8 mouse cellular contexts compared by ENCODE assay signal in genomic region chr10:62920766-62921156, GRCm38 (mm10). TPM values are rescaled to one million over a fixed set of nuclear protein-coding genes. Genes with fewer than 3 reads are reported as not detected.
DNase-seq lines count a peak whose midpoint lies in the region; ATAC-seq and TF ChIP-seq lines count a peak whose summit lies in the region.

No protein-coding gene starts in this region.

- no peak for TF ChIP-seq CTCF in thymus, adult 2 months (IDR thresholded peaks at IDR 0.05; ENCODE audit: borderline replicate concordance, control insufficient read depth, extremely low read depth, insufficient read depth, low read length, poor library complexity)

- peak; percentile 70 for ATAC-seq in liver, embryonic 12.5 days

- peak overlapping the region; percentile 83 for H3K4me3 ChIP-seq in thymus, adult 2 months (ENCODE audit: control insufficient read depth, insufficient read depth, low read length)
- peak overlapping the region; percentile 85 for H3K4me3 ChIP-seq in liver, embryonic 12.5 days

- peak overlapping the region; percentile 90 for H3K9ac ChIP-seq in liver, embryonic 12.5 days

- WGBS in thymus, adult 2 months, result under 1% methylated on average over 29 of the region's 29 CpGs
- under 1% methylated on average over 29 of the region's 29 CpGs for WGBS in liver, embryonic 12.5 days (ENCODE audit: insufficient replicate concordance)

- H3K27me3 ChIP-seq in thymus, adult 2 months (ENCODE audit: control insufficient read depth, insufficient read depth, low read length), result no peaks in the 10 kb centered on the region
- no peaks in the 10 kb centered on the region for H3K27me3 ChIP-seq in liver, embryonic 12.5 days (replicated peaks)

- no peaks in the 10 kb centered on the region for H3K9me3 ChIP-seq in liver, embryonic 12.5 days (replicated peaks)

- peak overlapping the region; percentile 91 for H3K4me2 ChIP-seq in liver, embryonic 12.5 days

- no peak for TF ChIP-seq POLR2A in thymus, adult 2 months (IDR thresholded peaks at IDR 0.05; ENCODE audit: control insufficient read depth, extremely low read depth, insufficient read depth, low read length, poor library complexity)

- H3K4me1 ChIP-seq in thymus, adult 2 months (replicated peaks; ENCODE audit: control insufficient read depth, insufficient read depth, low read length), result peaks cover 11% of the 10 kb centered on the region
- H3K4me1 ChIP-seq in liver, embryonic 12.5 days, result peaks cover 21% of the 10 kb centered on the region

- no peak overlapping the region for H3K27ac ChIP-seq in thymus, adult 2 months (ENCODE audit: control insufficient read depth, insufficient read depth, low read length)
- peak overlapping the region; percentile 84 for H3K27ac ChIP-seq in liver, embryonic 12.5 days

- H3K36me3 ChIP-seq in thymus, adult 2 months (ENCODE audit: control insufficient read depth, insufficient read depth, low read length), result no peaks in the 10 kb centered on the region
- no peaks in the 10 kb centered on the region; the same call in 1 of the 2 replicates for H3K36me3 ChIP-seq in liver, embryonic 12.5 days

- DNase-seq in embryo, embryonic 11 days, result peak; percentile 12
- DNase-seq in embryo, embryonic 10.5 days (ENCODE audit: low spot score), result no peak
- no peak for DNase-seq in thymus, adult 2 months
- no peak for DNase-seq in thymus, postnatal 14 days
- no peak for DNase-seq in layer of hippocampus, adult 8-10 months (ENCODE audit: low spot score in 2 of 2)
- DNase-seq in kidney, postnatal 10 days, result no peak
- DNase-seq in layer of hippocampus, adult 11-12 months (ENCODE audit: low spot score), result no peak

RNA-seq across cellular contexts. Expression of gene Slc25a16, which starts 0.3 kb away (rescaled TPM):
- polyA plus RNA-seq in thymus, adult 2 months (2012; rRNA removed), result 24.0 and 34.0 TPM in 2 replicates
- 11.9 and 12.4 TPM in 2 replicates for polyA plus RNA-seq in liver, embryonic 12.5 days (2016; fragmentation: Nextera tagmentation; extraction: Ambion mirVana)
- total RNA-seq in layer of hippocampus, adult 8-10 months (2022), result 10 to 100 TPM; 36.4 to 40.7 (median 38.9) TPM

RNA-seq across cellular contexts. Expression of gene Tet1, which starts 12.0 kb away (rescaled TPM):
- 5.7 and 6.7 TPM in 2 replicates for polyA plus RNA-seq in thymus, adult 2 months (2012; rRNA removed)
- 3.6 and 4.6 TPM in 2 replicates for polyA plus RNA-seq in liver, embryonic 12.5 days (2016; fragmentation: Nextera tagmentation; extraction: Ambion mirVana)
- total RNA-seq in layer of hippocampus, adult 8-10 months (2022), result 10 to 100 TPM; 12.0 to 15.1 (median 13.7) TPM

RNA-seq across cellular contexts. Expression of gene Dna2, which starts 26.1 kb away (rescaled TPM):
- 20.0 and 23.6 TPM in 2 replicates for polyA plus RNA-seq in thymus, adult 2 months (2012; rRNA removed)
- polyA plus RNA-seq in liver, embryonic 12.5 days (2016; fragmentation: Nextera tagmentation; extraction: Ambion mirVana), result 40.3 and 40.6 TPM in 2 replicates
- total RNA-seq in layer of hippocampus, adult 8-10 months (2022), result 1 to 10 TPM; 1.7 to 2.5 (median 2.1) TPM

RNA-seq across cellular contexts. Expression of gene Rufy2, which starts 59.3 kb away (rescaled TPM):
- polyA plus RNA-seq in thymus, adult 2 months (2012; rRNA removed), result 7.5 and 8.0 TPM in 2 replicates
- polyA plus RNA-seq in liver, embryonic 12.5 days (2016; fragmentation: Nextera tagmentation; extraction: Ambion mirVana), result 4.1 and 4.2 TPM in 2 replicates
- 10 to 100 TPM; 63.4 to 90.3 (median 86.9) TPM for total RNA-seq in layer of hippocampus, adult 8-10 months (2022)
